Mouse (Mus musculus): ENCODE results near the gene Clps. TPM values are rescaled to one million over a fixed set of nuclear protein-coding genes. Genes with fewer than 3 reads are reported as not detected.
"Not testable (repeated sequence)": the region's sequence is repeated elsewhere in the genome, so short reads cannot be mapped to it uniquely, and the experiment has no call there.

Clps gene
- total RNA-seq, 2 experiments from 2014 or later: not detected

DNA sequence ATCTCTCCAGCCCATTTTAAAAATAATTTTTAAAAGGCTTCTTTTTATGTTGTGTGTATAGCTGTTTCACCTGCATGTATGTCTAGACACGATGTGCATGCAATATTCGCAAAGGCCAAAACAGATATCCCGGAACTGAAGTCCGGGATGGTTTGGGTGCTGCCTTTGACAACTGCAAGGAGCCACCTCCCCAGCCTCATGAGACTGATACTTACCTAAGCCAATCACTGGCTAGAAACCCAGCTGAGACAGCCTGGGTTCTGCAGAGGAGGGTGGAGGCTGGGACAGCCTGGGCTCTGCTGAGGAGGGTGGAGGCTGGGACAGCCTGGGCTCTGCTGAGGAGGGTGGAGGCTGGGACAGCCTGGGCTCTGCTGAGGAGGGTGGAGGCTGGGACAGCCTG is 6.5 kb downstream of the Clps start:
- DNase-seq (ENCODE audit: low spot score in 2 of 2): not testable (repeated sequence)

DNA sequence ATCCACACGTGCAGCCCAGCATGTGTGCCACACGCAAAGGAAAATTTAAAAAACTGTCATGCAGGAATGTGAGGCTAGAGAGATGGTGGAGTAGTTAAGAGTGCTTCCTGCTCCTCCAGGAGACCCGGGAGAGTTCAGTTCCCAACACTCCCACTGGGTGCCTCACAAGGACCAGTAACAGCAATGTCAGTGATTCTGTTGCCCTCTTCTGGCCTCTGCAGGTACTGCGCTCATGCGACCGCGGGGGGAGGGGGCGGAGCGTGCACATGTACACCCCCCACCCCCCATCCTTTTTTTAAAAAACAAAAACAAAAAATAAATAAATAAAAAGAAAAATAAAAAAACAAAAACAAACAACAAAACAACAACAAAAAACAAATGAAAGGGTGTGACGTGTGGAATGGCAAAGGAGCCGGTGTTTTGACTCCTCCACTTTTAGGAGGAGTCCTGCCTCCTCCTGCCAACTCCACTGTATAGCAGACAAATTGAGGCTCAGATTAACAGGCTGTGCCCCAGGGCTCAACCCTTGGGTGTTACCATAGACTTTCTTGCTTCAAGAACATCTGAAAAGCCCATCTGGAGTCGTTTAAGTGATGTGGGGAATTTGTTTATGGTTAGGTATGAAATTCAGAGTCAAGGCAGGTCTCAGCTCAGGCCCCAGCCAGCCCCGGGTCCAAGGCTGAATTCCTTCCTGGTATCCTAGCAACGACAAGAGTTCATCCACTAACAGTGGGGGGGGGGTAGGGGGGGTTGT is 7.3 kb downstream of the Clps start:
- peak; percentile 72 to 76 for DNase-seq (ENCODE audit: low spot score in 2 of 2)

DNA sequence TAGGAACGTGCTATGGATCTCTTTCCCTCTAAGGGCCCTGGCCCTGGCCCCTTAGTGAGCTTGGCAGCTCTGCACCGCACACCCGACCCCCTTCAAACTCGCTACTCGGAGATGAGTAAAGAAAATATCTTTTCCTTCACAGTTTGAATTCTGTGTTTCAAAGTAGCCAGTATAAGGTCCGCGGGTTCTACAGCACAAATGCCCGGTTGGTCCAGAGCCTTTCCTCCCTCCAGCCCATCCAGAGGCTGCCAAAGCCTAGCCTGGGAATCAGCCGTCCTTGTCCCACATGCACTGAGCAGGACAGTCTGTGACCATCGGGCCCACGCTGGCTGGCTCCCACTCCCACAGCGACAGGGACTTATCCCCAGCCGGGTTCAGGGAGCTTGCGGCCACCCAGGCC is 11.5 kb downstream of the Clps start, which contains the start of gene Clpsl2:
Gene Clpsl2 (plus strand): TSS at position 301 of the 400 bp plus-strand sequence.
- no peak for DNase-seq (ENCODE audit: low spot score in 2 of 2)

DNA sequence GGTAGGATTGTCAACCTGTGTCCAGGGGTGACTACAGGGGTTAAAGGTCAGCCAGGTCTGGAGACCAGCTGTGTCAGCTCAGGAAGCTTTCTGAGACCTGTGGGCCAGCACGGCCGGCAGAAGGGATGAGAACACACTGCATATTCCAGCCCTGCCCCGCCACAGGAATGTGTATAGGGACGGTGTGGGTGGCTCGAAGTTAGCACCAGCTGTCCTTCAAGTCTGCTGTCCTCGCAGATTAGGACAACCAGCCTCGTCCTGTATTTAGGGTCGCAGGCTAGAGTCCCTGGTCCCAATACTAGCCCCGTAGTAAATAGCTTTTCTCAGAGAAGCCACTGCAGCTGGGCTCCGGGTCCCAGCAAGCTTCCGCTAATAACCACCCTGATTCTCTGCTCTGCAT is 12.0 kb downstream of the Clps start:
- no peak for DNase-seq (ENCODE audit: low spot score in 2 of 2)

DNA sequence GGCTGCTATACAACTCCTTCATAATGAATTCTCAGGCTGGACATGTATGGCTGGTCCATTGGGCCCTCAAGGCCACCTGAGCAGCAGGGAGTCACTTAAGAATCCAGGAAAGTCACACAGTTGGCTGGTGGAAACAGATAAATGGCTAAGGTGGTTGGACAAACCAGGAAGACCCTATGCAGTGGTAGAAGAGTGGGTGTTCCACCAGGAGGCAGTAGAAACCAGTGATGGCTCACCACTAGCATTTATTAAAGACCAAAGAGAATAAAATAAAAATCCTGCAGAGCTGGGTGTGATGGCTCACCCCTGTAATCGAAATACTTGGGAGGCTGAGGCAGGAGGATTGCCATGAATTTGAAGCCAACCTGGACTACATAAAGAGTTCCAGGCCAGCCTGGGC is 13.6 kb downstream of the Clps start:
- DNase-seq (ENCODE audit: low spot score in 2 of 2): no peak

DNA sequence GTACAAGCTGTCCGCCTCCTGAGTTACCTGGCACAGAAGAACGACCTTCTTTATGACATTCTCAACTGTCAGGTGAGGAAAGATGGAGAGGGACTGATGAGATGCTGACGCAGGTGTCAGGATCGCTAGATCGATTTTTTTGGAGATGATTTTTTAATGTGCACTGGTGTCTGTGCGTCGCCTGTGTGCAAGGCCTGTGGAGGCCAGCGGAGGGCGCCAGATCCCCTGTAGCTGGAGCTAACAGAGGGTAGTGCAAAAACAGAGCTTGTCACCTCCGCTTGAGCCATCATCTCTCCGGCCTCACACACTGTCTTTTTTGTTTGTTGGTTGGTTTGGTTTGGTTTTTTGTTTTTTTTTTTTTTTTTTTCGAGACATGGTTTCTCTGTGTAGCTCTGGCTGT is 22.7 kb downstream of the Clps start:
- DNase-seq (ENCODE audit: low spot score in 2 of 2): no peak

DNA sequence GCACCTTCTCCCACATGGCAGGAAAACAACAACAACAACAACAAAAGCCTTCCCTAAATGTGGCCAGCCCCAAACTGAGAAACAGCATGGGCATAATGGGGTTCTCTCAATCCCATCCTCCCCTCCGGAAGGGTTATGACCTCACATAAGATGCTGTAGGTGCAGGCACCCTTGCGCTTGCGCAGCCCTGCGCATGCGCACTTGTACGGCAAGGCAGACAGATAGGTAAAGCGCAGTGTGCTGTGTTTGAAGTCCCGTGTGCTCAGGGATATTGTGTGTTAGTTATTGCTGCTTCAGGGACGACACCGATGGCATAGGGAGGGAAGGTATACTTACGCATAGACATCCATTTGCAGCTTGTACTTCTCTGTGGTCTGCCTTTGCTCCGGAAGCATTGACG is 27.2 kb downstream of the Clps start:
- no peak for DNase-seq (ENCODE audit: low spot score in 2 of 2)

DNA sequence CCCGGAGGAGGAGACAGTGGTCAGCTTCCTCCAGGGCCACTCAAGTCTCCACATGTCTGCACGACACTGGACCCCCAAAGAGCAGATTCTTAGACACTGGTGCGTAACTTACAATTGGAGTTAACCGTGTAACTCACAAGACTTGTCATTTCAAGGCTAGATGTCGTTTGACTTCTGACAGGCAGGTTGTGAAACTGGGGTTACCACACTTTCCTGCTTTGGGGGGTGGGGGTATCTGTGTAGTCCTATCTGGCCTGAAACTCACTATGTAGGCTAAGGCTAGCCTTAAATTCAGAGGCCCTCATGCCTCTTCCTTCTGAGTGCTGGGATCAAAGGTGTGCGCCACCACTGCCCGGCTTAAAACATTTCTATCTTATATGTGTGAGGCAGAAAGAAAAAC is 28.0 kb downstream of the Clps start:
- DNase-seq (ENCODE audit: low spot score in 2 of 2): no peak

DNA sequence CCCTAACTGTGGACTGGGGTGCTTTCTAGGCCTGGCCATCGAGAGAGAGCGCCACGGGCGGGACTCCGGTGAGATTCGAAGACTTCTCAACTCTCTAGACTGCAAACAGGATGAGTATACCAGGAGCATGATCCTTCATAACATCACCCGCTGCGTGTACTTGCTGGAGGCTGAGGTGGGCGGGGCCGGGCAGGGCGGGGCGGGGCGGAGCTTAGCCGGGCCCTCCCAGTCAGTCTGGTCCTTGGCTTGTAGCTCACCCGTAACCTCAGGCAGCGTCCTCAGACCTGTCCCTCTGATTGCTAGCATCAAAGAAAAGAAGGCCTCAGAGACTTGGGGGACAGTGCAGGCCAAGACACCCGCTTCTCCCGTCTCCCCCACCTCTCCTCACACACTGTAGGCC is 28.6 kb downstream of the Clps start:
- no peak for DNase-seq (ENCODE audit: low spot score in 2 of 2)

DNA sequence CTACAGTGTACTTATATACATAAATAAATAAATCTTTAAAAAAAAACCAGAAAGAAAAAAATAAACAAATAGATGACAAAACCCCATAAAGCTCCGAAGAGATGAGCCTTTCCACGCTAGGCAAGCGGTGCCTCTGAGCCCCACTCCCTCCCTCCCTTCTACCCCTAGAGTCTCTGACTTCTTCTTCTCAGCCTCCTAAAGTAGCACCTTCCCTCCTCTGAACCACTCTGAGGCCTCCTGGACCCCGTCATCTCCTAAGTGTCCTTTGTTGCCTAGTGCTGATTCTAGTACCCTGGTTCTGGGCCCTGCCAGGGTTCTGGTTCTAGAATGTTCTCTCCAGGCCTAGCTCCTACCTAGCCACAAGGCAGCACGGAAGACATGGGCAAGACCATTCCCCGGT is 30.1 kb downstream of the Clps start, which contains the start of gene Armc12:
Gene Armc12 (plus strand): TSS at position 301 of the 400 bp plus-strand sequence.
- DNase-seq (ENCODE audit: low spot score in 2 of 2): no peak

DNA sequence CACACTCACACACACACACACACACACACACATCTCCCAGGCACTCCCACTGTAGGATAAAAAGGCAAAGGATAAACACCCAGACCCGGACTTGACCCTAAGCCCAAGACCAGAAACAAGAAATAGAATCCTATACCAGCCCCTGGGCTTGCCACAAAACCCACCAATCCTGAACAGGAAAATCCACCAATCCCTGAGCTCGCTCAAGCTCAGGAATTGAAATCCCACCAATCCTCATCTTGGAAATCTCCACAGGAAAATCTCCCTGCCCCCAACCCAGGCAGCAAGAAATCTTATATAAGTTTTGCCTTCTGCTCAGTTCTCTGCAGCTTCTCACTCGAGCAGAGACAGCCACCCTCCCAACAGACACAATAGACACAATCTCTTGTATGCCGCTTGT is 31.4 kb downstream of the Clps start:
- DNase-seq (ENCODE audit: low spot score in 2 of 2): no peak

DNA sequence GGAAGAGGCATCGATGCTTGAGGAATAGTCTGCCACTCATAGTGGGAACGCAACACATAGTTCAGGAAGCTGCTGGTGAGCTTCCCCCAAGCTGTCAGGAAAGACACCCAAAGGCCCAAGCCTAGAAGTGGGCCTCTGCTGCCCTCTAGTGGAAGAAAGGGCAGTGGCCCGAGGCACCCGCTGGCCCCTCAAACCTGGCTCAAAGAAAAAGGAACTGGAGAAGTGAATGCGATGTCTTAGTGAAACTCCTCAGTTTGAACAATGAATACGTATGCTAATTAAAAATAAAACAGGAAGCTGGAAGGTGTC is 32.6 kb downstream of the Clps start:
- DNase-seq (ENCODE audit: low spot score in 2 of 2): peak; percentile 89

DNA sequence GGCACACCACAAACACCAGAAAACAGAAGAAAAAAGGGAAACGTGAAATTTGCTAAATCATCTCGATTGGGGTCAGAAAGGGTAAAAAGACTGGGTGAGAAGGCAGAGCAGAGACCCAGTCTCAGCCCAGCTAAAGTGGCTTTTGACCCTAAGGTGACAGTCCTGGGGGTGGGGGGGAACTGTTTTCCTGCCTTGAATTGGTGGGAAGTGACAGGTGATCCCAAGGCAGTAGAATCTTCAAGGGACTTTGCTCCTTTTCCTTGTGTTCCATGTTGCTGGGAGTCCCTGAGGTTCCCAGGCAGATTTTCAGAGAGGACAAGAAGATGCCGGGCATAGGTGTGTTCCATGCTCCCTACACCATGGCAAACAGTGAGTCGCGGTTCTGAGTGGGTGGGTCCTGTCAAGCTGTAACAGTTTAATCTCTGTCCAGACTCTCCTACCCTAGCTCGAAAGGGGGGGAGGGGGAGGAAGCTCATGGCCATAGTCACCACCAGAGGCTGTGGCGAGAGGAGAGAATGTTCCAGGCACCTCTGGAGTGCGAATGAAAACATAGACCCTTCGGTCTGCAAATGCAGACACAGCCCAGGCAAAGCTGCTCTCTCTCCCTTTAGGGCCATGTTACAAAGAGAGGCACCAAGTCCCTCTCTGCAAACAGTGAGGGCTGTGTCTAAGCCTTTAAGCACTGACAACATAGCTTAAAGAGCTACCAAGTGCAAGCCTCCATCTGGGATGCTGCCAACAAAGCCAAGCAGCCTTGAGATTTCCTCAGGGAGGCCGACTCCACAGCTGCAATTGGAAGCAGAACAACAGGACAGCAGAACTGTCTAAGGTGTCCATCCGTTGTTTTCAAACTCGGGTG is 33.2 kb downstream of the Clps start:
- DNase-seq (ENCODE audit: low spot score in 2 of 2): no peak

DNA sequence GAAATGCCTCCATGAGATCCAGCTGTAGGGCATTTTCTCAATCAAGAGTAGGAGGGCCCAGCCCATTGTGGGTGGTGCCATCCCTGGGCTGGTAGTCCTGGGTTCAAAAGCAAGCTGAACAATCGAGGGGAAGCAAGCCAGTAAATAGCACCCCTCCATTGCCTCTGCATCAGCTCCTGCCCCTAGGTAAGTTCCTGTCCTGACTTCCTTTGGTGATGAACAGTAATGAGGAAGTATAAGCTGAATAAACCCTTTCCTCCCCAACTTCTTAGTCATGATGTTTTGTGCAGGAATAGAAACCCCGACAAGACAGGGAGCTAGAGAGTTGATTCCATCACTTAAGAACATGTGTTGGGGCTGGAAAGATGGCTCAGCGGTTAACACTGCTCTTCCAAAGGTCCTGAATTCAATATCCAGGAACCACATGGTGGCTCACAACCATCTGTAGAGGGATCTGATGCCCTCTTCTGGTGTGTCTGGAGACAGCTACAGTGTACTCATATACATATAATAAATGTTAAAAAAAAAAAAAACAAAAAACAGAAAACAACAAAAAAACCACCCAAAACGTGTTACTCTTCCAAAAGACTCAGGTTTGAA is 35.6 kb downstream of the Clps start:
- no peak for DNase-seq (ENCODE audit: low spot score in 2 of 2)

DNA sequence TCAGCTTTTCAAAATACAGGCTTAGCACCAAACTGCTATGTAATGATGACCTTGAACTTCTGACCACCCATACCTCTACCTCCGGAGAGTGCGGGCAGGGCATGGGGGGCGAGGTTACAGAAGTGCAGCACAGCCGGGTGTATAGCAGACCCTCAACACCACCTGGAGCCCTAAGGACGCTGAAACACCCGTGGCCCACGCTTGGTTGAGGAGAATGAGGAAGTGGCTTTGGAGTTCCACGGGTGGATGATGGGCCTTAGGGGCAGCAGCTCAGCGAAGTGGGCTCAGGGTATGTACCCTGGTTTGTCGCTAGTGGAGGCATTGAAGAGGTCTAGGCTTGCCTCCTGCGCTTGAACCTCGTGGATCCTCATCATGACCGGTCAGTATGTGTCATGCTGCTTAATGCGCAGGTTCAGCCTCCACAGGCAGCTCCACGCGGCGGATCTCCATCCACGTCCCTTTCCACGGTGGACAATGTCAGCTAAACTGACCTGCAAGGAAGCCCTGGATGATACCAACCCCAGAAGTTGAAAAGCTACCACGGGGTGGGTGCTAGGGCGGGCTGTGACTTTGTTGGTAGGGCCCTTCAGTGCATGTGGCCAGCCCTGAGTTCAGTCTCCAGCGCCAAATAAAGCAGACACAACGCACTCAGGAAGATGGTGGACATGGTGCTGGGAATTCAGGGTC is 36.4 kb downstream of the Clps start:
- peak in 1 of 2 experiments; percentile 36 for DNase-seq (ENCODE audit: low spot score in 2 of 2)

DNA sequence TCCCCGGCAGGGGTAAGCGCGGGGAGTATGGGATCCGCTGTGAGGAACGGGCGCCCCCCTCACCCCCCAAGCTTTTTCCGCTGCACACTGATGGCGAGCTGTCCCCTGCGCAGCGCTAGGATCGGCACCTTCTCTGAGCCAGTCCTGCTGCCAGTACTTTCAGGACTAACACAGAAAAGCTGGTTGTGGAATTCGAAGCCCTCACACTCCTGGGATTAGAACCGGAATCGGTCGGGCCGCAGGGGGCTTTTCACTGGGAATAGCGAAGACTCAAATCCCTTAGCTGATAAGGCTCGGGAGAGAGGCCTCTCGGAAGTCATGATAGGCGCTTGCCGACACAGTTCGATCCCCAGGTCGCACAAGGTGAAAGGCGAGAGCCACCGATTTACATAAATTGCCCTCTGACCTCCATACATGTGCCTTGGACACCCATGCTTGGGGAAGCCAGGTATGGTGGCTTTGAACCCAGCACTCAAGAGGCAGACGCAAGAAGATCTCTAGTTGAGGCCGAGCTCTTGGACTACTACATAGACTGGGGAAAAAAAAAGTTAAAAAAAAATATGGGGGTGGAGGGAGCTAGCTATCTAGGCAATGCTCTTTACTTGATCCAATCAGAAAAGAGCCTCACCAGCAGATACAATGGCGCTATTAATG is 37.1 kb downstream of the Clps start:
- DNase-seq (ENCODE audit: low spot score in 2 of 2): peak in 1 of 2 experiments; percentile 43

DNA sequence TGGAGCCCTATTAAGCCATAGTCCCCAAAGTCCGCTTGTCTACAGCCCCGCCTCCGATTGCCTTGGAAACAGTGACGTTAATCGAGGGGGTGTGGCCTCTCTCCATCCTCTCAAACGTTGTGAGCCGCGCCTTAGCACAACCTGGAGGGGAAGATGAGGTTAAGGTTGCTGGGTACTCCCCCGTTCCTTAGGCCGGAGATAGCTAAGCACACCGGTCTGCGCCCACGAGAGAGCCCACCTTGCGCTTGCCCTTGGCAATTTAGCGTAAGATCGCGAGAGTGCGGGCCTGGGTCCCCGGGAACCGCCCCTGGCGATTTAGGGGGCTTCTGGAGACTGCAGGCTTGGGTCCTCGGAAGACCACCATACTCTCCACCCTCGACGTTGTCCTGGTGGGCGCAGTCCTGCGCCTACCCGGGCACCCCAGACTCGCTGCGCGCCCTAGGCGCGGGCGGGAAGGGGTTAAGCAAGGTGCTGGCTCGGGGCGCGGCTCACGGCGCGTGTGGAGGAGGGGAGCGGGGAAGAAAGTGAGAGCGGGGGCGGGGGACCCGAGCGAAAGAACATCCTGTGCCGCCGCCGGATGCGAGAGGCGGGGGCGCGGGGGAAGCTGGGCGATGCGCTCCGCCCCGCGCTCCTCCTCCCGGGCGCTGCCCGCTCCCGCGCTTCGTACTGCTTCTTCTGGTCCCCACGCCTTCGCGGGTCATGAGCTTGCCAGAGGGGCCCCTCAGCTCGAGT is 37.8 kb downstream of the Clps start:
- DNase-seq (ENCODE audit: low spot score in 2 of 2): peak; percentile 89 to 92

DNA sequence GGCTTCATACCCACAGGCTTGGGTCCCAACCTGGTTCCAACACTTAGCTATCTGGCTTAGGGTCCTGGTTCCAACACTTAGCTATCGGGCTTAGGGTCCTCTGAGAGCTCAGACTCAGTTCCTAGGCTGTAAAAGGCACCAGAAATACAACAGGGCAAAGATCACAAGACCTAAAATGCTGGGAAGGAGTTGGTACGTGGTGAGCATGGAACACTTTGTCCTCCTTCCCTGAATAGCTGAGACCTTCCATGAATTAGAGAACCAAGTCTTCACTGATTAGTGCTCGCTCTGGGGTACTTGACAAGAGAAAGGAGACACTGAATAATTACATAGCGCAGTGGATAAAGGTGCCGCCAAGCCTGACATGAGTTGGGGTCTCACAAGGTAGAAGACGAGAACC is 38.6 kb downstream of the Clps start:
- no peak for DNase-seq (ENCODE audit: low spot score in 2 of 2)

DNA sequence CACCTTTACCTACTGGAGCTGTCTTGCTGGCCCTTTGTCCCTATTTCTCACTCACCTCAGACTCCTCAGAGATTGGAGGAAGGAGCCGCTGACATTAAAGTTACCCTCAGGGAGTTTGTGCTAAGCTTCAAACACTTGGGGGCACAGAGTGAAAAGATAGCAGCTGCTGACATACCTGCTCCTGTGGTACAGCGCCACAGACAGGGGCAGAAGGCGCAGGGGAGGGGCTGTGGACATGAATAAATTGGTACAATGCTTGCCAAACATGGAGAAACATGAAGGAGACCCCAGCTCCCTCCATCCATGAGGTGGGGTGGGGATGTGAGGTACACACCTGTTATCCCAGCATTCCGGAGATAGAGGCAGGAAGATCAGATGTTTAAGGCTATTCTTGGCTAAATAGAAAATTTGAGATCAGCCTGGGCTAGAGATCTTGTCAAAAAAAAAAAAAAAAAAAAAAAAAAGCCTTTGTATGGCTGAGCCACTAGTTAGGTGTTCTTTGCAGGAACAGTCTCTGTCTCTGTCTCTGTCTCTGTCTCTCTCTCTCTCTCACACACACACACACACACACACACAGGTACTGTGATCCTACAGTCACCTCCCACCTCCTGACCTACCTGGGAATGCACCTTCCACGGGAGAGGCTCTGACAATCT is 39.4 kb downstream of the Clps start:
- DNase-seq (ENCODE audit: low spot score in 2 of 2): no peak

DNA sequence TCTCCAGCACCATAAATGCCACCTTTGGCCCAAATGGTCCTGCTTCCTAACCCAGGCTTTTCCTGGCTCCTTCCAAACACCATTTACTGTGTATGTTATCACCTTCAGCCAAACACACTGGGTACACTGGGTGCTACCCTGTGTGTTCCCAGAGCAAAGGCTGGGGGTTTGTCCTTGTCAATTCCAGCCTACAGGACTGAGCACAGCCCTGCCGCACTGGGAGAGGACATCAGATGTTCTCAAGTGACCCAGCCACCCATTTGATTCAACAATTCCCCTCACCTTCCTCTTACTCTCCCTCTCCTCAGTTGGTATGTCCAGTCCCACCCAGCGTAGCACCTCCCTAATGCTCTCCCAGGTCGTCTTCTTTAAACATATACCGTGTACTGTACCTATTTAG is 40.0 kb downstream of the Clps start:
- no peak for DNase-seq (ENCODE audit: low spot score in 2 of 2)

Measured in adrenal gland, adult 18-20 months (tissue).